Mouse (Mus musculus): ENCODE data around the gene Sh3rf3.

DNA sequence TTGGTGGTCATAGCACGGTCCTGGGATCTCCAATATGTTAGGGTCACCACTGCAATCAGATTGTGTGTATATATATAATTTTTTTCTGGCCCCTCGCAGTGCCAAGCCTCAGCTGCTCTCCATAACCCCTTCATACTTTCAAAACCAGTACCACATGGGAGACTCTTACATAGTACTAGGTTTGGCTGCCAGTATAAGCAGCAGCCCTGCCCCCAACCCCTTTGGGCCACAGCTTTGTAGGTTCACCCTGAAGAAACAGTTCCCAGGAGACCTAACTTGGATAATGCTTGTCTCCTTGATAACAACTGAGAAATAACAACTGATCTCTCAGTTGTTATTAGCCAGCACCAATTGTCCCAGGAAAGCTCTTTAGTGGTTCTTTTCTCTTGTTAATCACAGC is 69.6 kb downstream of the Sh3rf3 start:
- TF ChIP-seq CTCF (IDR thresholded peaks at IDR 0.05; ENCODE audit: low read depth) = no peak
- no peak for TF ChIP-seq EP300 (optimal IDR thresholded peaks at IDR 0.05)
